Mouse (Mus musculus) urinary bladder, adult 2 months (tissue): ENCODE data around the gene Idh3a. TPM values are rescaled to one million over a fixed set of nuclear protein-coding genes. Genes with fewer than 3 reads are reported as not detected.

Experiments
- DNase-seq: peaks from one replicate; pipeline ENCODE4 v3.0.0; 2022; ENCODE audit warnings: low spot score
- polyA plus RNA-seq: library from polyadenylated mRNA; depleted of rRNA; stranded (reverse); fragments of >200 nt; gene quantifications from 2 replicates; pipeline ENCODE4 v1.2.3, GENCODE M21; 2012; rRNA removed

Gene Idh3a
- polyA plus RNA-seq, 1 experiment: 66.5 TPM

GRCm38 (mm10) chr9:54647456-54647855 is 61.3 kb downstream of the Idh3a start:
- DNase-seq: no peak

GRCm38 (mm10) chr9:54649360-54649759 is 63.2 kb downstream of the Idh3a start:
- DNase-seq: no peak

GRCm38 (mm10) chr9:54652778-54653177 is 66.6 kb downstream of the Idh3a start:
- no peak for DNase-seq

Other genes with a start within 250 kb of the Idh3a start
- gene Dmxl2, start 84.7 kb upstream of the Idh3a start, polyA plus RNA-seq: 6.5 and 8.1 TPM in 2 replicates
- not detected in 2 replicates for gene Sh2d7, start 47.4 kb upstream of the Idh3a start, polyA plus RNA-seq
- 8.1 and 9.5 TPM in 2 replicates for gene Cib2, start 26.1 kb upstream of the Idh3a start, polyA plus RNA-seq
- gene Acsbg1, start 75.5 kb downstream of the Idh3a start, polyA plus RNA-seq: 10.7 and 13.7 TPM in 2 replicates
- 18.5 and 19.1 TPM in 2 replicates for gene Dnaja4, start 112.5 kb downstream of the Idh3a start, polyA plus RNA-seq
- gene Wdr61, start 148.2 kb downstream of the Idh3a start, polyA plus RNA-seq: 98.1 and 141 TPM in 2 replicates
- gene Crabp1, start 178.4 kb downstream of the Idh3a start, polyA plus RNA-seq: 0.08 and 0.15 TPM in 2 replicates